Comparison of ENCODE assay signal across 8 mouse cellular contexts in the genomic region with DNA sequence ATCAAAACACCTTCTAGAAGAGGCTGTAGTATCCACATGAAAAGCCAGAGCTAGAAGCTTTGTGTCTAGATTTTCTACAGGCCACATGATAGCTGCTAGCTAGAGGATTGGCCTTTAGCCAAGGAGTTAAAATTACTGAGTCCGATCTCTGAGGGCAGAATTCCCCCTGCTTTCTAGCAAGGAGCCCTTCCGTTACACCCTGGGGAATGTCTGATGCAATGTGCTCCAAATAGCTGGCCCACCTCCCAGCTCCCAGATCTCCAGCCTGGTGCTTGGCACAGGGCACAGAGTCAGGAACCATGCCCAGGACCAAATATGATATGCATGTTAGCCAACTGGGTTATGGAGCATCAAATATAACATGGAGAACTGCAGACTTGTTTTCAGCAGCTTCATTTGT.
A peak's percentile ranks its signal among the peaks of the same experiment; 100 is the strongest.
DNase-seq lines count a peak whose midpoint lies in the region; ATAC-seq and TF ChIP-seq lines count a peak whose summit lies in the region.

No protein-coding gene starts in this region.

- no peak for DNase-seq in frontal cortex, postnatal 36 days (ENCODE audit: low spot score in 2 of 2)
- DNase-seq in adrenal gland, adult (ENCODE audit: inconsistent age in 2 of 2, low spot score in 1 of 2), result peak; percentile 51 to 82
- peak; percentile 86 for DNase-seq in fibroblast of lung, adult 2 months (ENCODE audit: low read depth)
- DNase-seq in heart, postnatal 25 days (ENCODE audit: low spot score), result peak; percentile 67
- peak; percentile 37 for DNase-seq in lung, adult 2 months
- peak; percentile 7 to 73 for DNase-seq in urinary bladder, postnatal 36 days (ENCODE audit: low spot score in 2 of 2)
- no peak for DNase-seq in thymus, postnatal 4 days

- ATAC-seq in frontal cortex, adult (ENCODE audit: low TSS enrichment), result 0 out of 2 replicates have a peak, but pooled peaks have one; percentile 27

- intact Hi-C loops in heart, postnatal 25 days (cut with DNase I), result no loop called here

- H3K4me3 ChIP-seq in lung, adult 2 months (replicated peaks; ENCODE audit: extremely low read depth, low read depth, low read length), result no peak overlapping the region

- no peak for TF ChIP-seq POLR2A in lung, adult 2 months (IDR thresholded peaks at IDR 0.05; ENCODE audit: borderline replicate concordance, extremely low read depth, low read depth, low read length)

- no peak for TF ChIP-seq CTCF in lung, adult 2 months (IDR thresholded peaks at IDR 0.05; ENCODE audit: insufficient read depth, low read length)

- H3K4me1 ChIP-seq in lung, adult 2 months (ENCODE audit: control insufficient read depth, insufficient read depth, low read length), result no peaks in the 10 kb centered on the region; the same call in none of the 2 replicates

- 12% methylated on average over 2 of the region's 2 CpGs for WGBS in lung, adult 2 months

Comparison
In these comparisons a context has a peak if more than half of its experiments do, and no peak if none do; other contexts are left out.
1. DNase-seq: peak in adrenal gland, adult (2 of 2), fibroblast of lung, adult 2 months (single experiment), heart, postnatal 25 days (single experiment), lung, adult 2 months (single experiment) and urinary bladder, postnatal 36 days (2 of 2); none in frontal cortex, postnatal 36 days (0 of 2) and thymus, postnatal 4 days (single experiment).